Mouse (Mus musculus): Measurements from ENCODE around the gene Mmp28. TPM values are rescaled to one million over a fixed set of nuclear protein-coding genes. Genes with fewer than 3 reads are reported as not detected.

Gene Mmp28
- total RNA-seq (2021), result 1 to 10 TPM; 1.6 to 2.0 TPM
- long read RNA-seq, experiment 1, result 0 reads
- long read RNA-seq, experiment 2, partial matches to known transcripts, result 0 of 1 reads
- long read RNA-seq, experiment 2, other reads (novel, unspliced or antisense), result 1 of 1 reads

- intact Hi-C loops (cut with DNase I), result no loop called here
- DNase-seq, result peak in 1 of 2 experiments; percentile 44
Observed at GRCm38 (mm10) chr11:83462711-83463244, at the start of gene Mmp28. Gene Mmp28 (minus strand): TSS chr11:83463071.

GRCm38 (mm10) chr11:83509521-83509920 is 46.6 kb upstream of the Mmp28 start:
- intact Hi-C loops (cut with DNase I), result no loop called here

GRCm38 (mm10) chr11:83504308-83504707 is 41.4 kb upstream of the Mmp28 start:
- DNase-seq, result no peak
- intact Hi-C loops (cut with DNase I), result no loop called here

More at GRCm38 (mm10) chr11:83509521-83509920, 46.6 kb upstream of the Mmp28 start:
- DNase-seq, result no peak

GRCm38 (mm10) chr11:83495571-83495970 is 32.7 kb upstream of the Mmp28 start:
- DNase-seq, result no peak
- intact Hi-C loops (cut with DNase I), result no loop called here

GRCm38 (mm10) chr11:83491488-83491887 is 28.6 kb upstream of the Mmp28 start:
- intact Hi-C loops (cut with DNase I), result no loop called here
- DNase-seq, result no peak

GRCm38 (mm10) chr11:83473235-83474016 is 10.6 kb upstream of the Mmp28 start:
- intact Hi-C loops (cut with DNase I), result loop anchor here (2.0 kb wide), 1 partner anchor 33 kb away; no protein-coding TSS in a partner anchor
- DNase-seq, result no peak

- intact Hi-C loops (cut with DNase I), result loop anchor here (2.0 kb wide), 1 partner anchor 32 kb away; no protein-coding TSS in a partner anchor
Observed at GRCm38 (mm10) chr11:83472324-83473234, 9.7 kb upstream of the Mmp28 start, which contains the start of gene Taf15. Gene Taf15 (plus strand): TSS chr11:83473086.

GRCm38 (mm10) chr11:83471766-83472165 is 8.9 kb upstream of the Mmp28 start:
- DNase-seq, result no peak
- intact Hi-C loops (cut with DNase I), result loop anchor here (2.0 kb wide), 1 partner anchor 31 kb away; no protein-coding TSS in a partner anchor

More at GRCm38 (mm10) chr11:83472324-83473234, 9.7 kb upstream of the Mmp28 start, which contains the start of gene Taf15:
- DNase-seq, result peak; percentile 97 to 98

GRCm38 (mm10) chr11:83468765-83469164 is 5.9 kb upstream of the Mmp28 start:
- no peak for DNase-seq
- intact Hi-C loops (cut with DNase I), result no loop called here

- intact Hi-C loops (cut with DNase I), result no loop called here
- DNase-seq, result peak; percentile 68 to 80
Observed at GRCm38 (mm10) chr11:83467120-83467652, 4.3 kb upstream of the Mmp28 start.

- DNase-seq, result no peak
- intact Hi-C loops (cut with DNase I), result no loop called here
Observed at GRCm38 (mm10) chr11:83465976-83466375, 3.1 kb upstream of the Mmp28 start.

- intact Hi-C loops (cut with DNase I), result no loop called here
- no peak for DNase-seq
Observed at GRCm38 (mm10) chr11:83461462-83462027, 1.3 kb downstream of the Mmp28 start.

- no peak for DNase-seq
- intact Hi-C loops (cut with DNase I), result no loop called here
Observed at GRCm38 (mm10) chr11:83457912-83458601, 4.8 kb downstream of the Mmp28 start.

- intact Hi-C loops (cut with DNase I), result no loop called here
Observed at GRCm38 (mm10) chr11:83457257-83457656, 5.6 kb downstream of the Mmp28 start.

GRCm38 (mm10) chr11:83455608-83456007 is 7.3 kb downstream of the Mmp28 start:
- intact Hi-C loops (cut with DNase I), result no loop called here
- no peak for DNase-seq

More at GRCm38 (mm10) chr11:83457257-83457656, 5.6 kb downstream of the Mmp28 start:
- no peak for DNase-seq

- DNase-seq, result no peak
- intact Hi-C loops (cut with DNase I), result no loop called here
Observed at GRCm38 (mm10) chr11:83454548-83454947, 8.3 kb downstream of the Mmp28 start.

GRCm38 (mm10) chr11:83451281-83451680 is 11.6 kb downstream of the Mmp28 start:
- intact Hi-C loops (cut with DNase I), result no loop called here

GRCm38 (mm10) chr11:83450550-83450949 is 12.3 kb downstream of the Mmp28 start:
- DNase-seq, result no peak
- intact Hi-C loops (cut with DNase I), result no loop called here

More at GRCm38 (mm10) chr11:83451281-83451680, 11.6 kb downstream of the Mmp28 start:
- no peak for DNase-seq

GRCm38 (mm10) chr11:83449298-83449697 is 13.6 kb downstream of the Mmp28 start:
- DNase-seq, result no peak
- intact Hi-C loops (cut with DNase I), result no loop called here
